Mouse (Mus musculus): Measurements from ENCODE around the gene Fkbp5.
A peak's percentile ranks its signal among the peaks of the same experiment; 100 is the strongest.

Fkbp5 gene

DNA sequence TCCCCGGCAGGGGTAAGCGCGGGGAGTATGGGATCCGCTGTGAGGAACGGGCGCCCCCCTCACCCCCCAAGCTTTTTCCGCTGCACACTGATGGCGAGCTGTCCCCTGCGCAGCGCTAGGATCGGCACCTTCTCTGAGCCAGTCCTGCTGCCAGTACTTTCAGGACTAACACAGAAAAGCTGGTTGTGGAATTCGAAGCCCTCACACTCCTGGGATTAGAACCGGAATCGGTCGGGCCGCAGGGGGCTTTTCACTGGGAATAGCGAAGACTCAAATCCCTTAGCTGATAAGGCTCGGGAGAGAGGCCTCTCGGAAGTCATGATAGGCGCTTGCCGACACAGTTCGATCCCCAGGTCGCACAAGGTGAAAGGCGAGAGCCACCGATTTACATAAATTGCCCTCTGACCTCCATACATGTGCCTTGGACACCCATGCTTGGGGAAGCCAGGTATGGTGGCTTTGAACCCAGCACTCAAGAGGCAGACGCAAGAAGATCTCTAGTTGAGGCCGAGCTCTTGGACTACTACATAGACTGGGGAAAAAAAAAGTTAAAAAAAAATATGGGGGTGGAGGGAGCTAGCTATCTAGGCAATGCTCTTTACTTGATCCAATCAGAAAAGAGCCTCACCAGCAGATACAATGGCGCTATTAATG lies 6.2 kb upstream of the Fkbp5 start:
- no peak for DNase-seq (ENCODE audit: inconsistent ontology term)

DNA sequence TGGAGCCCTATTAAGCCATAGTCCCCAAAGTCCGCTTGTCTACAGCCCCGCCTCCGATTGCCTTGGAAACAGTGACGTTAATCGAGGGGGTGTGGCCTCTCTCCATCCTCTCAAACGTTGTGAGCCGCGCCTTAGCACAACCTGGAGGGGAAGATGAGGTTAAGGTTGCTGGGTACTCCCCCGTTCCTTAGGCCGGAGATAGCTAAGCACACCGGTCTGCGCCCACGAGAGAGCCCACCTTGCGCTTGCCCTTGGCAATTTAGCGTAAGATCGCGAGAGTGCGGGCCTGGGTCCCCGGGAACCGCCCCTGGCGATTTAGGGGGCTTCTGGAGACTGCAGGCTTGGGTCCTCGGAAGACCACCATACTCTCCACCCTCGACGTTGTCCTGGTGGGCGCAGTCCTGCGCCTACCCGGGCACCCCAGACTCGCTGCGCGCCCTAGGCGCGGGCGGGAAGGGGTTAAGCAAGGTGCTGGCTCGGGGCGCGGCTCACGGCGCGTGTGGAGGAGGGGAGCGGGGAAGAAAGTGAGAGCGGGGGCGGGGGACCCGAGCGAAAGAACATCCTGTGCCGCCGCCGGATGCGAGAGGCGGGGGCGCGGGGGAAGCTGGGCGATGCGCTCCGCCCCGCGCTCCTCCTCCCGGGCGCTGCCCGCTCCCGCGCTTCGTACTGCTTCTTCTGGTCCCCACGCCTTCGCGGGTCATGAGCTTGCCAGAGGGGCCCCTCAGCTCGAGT lies 5.5 kb upstream of the Fkbp5 start:
- peak; percentile 85 for DNase-seq (ENCODE audit: inconsistent ontology term)

DNA sequence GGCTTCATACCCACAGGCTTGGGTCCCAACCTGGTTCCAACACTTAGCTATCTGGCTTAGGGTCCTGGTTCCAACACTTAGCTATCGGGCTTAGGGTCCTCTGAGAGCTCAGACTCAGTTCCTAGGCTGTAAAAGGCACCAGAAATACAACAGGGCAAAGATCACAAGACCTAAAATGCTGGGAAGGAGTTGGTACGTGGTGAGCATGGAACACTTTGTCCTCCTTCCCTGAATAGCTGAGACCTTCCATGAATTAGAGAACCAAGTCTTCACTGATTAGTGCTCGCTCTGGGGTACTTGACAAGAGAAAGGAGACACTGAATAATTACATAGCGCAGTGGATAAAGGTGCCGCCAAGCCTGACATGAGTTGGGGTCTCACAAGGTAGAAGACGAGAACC lies 4.6 kb upstream of the Fkbp5 start:
- DNase-seq (ENCODE audit: inconsistent ontology term) = no peak

DNA sequence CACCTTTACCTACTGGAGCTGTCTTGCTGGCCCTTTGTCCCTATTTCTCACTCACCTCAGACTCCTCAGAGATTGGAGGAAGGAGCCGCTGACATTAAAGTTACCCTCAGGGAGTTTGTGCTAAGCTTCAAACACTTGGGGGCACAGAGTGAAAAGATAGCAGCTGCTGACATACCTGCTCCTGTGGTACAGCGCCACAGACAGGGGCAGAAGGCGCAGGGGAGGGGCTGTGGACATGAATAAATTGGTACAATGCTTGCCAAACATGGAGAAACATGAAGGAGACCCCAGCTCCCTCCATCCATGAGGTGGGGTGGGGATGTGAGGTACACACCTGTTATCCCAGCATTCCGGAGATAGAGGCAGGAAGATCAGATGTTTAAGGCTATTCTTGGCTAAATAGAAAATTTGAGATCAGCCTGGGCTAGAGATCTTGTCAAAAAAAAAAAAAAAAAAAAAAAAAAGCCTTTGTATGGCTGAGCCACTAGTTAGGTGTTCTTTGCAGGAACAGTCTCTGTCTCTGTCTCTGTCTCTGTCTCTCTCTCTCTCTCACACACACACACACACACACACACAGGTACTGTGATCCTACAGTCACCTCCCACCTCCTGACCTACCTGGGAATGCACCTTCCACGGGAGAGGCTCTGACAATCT lies 3.9 kb upstream of the Fkbp5 start:
- DNase-seq (ENCODE audit: inconsistent ontology term) = no peak

DNA sequence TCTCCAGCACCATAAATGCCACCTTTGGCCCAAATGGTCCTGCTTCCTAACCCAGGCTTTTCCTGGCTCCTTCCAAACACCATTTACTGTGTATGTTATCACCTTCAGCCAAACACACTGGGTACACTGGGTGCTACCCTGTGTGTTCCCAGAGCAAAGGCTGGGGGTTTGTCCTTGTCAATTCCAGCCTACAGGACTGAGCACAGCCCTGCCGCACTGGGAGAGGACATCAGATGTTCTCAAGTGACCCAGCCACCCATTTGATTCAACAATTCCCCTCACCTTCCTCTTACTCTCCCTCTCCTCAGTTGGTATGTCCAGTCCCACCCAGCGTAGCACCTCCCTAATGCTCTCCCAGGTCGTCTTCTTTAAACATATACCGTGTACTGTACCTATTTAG lies 3.2 kb upstream of the Fkbp5 start:
- no peak for DNase-seq (ENCODE audit: inconsistent ontology term)

DNA sequence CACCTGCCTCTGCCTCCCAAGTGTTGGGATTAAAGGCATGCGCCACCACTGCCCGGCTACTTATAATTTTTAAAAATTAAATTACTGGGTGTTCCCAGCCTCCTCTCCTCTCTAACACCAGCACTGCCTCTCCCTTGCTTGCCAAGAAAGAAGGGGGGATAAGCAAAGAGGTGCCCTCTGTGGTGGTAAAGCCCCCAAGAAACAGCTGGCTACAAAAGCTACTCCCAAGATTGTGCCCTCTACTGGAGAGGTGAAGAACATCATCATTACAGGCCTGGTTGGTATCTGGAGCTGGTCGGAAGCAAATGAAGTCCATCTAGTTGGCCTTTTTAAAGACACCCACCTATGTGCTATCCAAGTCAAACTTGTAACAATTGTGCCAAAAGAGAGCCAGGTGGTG lies 2.5 kb upstream of the Fkbp5 start:
- DNase-seq (ENCODE audit: inconsistent ontology term) = no peak

DNA sequence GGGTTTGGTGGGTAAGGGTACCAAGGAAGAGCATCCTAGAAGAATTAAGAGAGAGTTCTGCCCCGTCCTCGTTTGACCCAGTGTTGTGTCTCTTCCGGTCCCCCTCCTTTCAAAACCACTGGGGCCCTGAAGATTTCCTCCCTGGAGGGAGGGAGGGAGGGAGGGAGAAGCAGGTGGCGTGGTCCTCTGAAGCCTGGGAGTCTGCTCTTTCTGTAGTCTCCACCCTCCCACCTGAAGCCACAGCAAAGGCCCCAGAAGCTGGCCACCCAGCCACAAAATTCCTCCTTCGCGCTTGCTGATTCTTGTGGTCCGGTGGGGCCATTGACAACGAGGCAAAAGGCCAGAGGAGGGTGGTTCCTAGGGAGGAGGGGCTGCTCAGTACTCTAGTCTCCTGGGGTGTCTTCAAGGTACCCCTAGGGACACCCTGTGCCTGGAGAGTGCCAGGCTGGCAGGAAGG lies 1.3 kb upstream of the Fkbp5 start:
- DNase-seq (ENCODE audit: inconsistent ontology term) = no peak

DNA sequence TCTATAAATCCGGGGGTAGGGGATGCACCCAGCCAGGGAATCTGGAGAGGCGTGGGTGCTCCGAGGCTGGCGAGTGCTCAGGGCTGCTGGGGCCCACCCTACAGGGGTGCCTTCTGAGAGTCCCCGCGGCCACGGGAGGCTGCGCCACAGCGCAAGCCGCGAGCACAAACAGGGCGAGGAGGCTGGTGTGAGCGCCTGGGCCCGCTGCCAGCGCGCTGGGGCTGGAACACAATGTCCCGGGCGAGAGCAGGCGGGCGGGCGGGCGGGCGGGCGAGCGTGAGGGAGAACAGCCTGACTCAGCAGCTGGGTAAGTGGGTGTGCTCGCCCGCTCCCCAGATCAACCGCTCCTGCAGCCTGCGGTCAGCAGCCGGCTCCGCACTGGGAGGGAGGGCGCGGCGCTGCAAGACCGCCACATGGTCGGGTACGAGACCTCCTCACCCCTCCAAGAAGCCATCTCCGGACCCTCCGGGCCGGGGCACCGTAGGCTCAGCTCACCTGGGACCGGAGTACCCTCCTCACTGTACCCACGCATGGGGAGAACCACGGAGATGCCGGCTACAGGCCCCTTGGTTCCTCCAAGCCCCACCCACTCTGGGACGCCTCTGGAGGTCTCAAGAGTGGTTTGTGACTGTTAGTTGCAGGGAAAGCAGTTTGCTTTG lies 758 bp upstream of the Fkbp5 start:
- peak; percentile 89 for DNase-seq (ENCODE audit: inconsistent ontology term)

DNA sequence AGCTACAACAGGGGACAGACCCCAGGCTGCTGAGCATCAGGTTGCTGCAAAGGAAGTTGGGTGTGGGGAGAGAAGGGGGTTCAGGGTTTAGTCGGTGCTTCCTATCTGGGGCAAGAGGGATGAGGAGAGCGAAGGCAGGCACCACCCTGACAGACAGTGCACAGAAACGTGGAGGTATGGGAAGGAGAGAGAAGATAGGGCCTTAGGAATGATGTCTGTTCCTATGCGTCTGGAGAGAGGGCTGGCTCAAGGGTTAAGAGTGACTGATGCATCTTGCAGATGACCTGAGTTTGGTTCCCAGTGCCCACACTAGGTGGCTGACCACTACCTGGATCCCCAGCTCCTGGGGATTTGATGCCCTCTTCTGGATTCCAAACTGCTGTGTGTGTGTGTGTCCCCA lies 446 bp downstream of the Fkbp5 start:
- DNase-seq (ENCODE audit: inconsistent ontology term) = no peak

DNA sequence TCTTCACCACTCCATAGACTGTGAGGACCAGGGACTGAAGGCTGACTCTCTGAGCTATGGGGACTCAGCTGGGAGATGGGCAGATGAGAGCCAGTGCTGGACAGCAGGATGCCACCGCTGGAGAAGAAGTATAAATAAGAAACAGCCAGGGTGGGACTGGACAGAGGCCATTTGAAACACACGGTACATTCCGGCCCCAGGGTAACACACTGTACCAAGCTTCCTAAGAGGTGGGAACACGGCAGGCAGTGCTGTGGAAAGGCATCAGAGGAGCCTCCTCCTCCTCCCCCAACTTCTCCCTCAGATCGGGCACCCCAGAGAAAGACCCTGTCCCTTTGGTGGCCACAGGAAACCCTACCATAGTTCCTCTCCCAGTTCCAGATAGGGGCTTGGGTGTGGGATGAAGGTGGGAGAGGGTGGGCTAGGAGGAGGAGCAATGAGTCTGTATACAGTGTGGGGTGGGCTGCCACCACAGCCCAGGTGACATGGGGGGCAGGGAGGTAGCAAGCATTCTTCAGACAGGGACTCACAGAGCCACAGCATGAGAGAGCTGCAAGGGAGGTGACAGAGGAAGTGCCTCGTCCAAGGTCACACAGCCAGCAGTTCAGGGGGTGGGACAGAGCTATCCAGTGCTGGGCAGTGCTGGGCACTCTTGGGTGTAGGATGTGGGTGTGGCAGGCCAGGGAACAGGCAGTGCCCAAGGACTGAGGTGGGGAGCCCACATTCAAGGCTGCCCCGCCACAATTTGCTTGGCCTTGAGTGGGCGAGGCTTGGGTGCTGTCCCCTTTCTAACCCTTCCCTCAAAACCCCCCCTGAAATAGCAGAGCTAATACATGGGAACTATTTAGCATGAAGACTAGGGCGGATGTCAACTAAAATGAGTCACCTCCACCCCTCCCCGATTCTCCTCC lies 1.6 kb downstream of the Fkbp5 start:
- DNase-seq (ENCODE audit: inconsistent ontology term) = no peak

DNA sequence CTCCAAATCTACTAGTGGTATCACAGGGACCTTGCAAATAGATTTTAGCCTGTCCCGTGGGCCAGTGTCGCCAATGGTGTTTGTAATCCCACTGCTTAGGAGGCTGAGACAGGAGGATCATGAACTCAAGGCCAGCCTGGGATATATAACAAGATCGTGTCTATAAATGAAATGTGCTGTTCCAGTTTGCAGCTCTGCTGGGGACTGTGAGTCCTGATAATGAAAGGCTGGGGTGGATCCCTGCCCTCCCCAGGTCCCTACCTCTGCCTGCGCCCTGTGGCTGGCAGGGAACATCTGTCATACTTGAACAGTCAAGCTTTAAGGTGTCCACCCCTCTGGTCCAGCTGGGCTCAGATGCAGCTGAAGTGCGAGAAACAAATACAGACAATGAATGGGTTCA lies 2.8 kb downstream of the Fkbp5 start:
- no peak for DNase-seq (ENCODE audit: inconsistent ontology term)

DNA sequence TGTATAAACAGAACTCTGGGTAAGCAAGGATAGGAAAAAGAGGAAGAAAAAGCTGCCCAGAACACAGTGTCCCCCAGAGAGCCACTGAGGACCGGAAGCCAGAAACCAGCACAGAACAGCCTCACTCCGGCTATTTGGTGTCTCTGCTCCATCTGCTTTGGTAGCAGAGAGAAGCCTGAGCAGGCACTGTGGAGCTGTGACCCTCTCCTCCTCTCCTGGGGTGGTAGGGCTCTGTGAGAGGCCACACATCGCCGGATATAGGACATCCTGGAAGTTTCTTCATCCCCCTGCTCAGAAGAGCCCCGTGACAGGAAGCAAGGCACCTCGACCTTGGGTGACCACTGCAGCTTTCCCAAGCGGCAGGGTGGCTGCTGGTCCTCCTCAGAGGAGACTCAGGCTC lies 3.5 kb downstream of the Fkbp5 start:
- no peak for DNase-seq (ENCODE audit: inconsistent ontology term)

DNA sequence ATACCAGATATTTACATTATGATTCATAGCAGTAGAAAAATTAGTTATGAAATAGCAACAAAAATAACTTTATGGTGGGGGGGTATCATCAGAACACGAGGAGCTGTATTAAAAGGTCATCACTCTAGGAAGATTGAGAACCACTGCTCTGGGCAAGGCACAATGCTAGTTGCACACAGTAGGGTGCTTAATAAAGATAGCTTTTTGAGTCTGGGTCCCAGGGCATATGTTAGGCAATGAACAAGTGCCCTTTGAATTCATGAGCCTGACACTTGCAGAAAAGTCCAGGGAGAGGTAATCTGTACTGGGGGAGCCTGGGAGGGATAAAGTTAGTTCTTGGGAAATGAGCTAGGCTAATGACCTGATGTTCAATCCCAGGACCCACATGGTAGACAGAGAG lies 4.0 kb downstream of the Fkbp5 start:
- no peak for DNase-seq (ENCODE audit: inconsistent ontology term)

DNA sequence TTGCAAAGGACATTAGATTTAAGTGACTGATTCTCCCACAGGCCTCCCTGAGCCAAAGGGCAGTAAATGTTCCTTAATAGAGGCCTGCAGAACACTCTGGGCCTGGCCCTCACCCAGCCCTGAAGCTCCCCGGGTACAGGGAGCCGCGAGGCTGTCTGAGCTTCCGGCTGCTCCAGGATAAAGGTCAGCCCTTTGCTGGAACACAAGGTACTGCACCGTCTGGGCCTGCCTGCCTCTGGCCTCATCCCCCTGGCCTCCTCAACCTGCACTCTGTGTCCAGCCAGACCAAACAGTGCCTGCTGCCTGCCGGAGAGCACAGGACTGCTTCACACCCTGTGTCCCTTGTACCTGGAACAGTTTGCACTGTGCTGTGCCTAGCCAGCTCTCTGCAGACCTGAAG lies 4.6 kb downstream of the Fkbp5 start:
- DNase-seq (ENCODE audit: inconsistent ontology term) = no peak

DNA sequence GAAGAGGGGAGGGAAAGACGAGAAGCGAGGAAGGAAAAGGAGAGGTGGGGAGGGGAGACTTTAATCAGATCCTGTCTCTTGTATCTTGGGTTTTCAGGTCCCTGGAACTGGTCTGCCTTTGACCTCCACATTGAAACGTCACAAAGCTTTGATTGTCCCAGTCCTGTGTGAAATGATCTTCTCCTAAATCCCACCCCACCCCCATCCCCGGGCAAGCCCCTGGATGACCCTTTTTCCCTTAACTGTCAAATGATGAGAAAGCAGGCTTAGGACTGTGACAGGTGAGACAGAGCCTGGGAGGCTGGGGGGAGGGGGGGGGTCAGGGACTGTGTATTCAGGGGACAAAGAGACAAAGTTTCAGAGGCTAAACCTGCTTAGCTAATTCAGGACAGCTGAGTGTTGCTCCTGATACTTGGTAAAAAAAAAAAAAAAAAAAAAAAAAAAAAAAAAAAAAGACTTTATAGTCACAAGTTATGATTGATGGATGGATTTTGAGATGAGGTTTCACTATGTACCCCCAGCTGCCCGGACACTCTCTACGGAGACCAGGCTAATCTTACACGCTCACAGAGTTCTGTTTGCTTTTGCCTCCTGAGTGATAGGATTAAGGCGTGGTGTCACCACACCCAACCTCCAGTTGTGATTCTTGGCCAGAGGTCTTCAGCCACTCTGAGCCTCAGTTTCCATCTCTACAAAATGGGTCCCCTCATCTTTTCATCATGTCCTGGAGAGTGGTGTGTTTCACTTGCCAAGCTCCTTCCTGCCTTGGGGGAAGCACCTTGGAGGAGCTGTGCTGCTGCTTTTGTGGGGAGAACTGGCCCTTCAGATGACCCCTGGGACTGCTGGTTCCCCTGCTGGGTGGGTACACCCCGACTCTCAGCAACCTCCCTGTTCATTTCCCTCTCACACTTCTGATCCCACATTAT lies 5.4 kb downstream of the Fkbp5 start:
- DNase-seq (ENCODE audit: inconsistent ontology term) = no peak

DNA sequence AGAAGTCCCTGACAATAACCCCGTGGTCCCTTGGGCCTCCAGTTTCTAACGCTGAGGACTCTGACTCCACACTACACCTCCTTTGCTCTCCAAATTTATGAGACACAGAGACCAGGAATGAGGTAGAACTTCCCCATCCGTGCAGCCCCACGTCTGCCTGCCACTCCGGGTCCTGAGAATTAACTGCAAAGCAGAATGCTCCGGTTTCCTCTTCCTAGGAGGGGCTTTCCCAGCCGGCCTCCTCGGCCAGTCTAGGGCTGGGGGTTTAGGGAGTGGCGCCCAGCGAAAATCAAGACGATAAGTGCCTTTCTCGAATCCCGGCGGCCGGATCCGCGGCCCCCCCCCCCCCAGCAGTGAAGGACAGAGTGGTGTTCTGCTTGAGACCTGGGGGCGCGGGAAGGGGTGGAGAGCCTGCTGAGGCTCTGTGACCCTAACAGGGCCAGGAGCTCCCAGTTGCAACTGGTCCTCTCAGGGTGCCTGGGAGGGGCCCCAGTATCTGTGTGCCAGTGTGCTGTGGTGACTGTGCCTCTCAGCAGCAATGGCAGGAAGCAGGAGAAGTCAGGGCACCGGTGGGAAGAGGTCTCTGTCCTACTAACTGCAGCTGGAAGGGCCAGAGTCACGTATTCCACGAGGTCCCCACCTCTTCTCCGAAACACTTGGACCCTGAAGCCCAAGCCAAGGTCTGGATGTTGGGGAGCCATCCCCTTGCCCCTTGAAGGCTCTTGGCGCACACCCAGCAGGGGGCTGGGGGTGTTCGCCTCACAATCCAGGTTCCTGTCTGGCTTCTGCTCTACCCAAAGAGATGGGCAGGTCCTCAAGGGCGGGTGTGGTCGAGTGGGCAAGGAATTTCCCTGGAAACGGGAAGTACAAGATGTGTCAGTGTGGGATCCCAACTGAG lies 6.6 kb downstream of the Fkbp5 start:
- no peak for DNase-seq (ENCODE audit: inconsistent ontology term)

DNA sequence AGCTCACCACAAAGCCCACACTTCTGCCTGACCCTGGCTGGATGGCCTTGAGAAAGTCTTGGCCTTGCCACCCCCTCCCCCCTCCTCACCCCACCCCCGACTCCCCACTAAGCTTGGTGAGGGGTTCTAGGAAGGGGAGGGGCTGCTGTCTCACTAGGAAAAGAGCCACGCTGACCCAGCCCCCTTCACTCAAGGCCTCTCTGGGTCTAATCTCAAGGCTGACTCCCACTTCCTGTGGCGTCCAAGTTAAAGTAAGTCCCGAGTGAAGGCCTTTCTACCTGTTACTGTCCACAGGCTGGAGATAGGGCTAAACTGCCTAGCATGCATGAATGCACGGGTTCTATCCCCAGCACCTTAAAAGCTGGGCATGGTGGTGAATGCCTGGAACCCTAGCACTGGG lies 9.8 kb downstream of the Fkbp5 start:
- no peak for DNase-seq (ENCODE audit: inconsistent ontology term)

DNA sequence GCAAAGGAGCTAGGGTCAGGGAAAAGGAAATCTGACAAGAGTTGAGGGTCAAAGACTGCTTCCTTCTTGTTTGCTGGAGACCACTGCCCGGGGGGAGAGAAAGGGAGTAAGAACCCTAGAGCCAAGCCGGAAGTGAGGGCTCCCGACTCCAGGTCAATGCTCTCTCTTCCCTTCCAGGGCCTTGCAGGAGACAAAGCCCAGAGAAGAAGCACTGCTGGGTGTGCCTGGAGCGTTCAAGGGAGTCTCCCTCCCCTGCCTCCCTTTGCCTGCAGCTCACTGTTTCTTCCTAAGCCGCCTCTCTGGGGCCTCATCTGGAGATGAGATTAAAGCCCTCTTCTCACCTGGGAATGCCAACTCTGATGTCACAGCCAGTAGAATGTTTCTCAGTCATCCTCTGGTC lies 10.4 kb downstream of the Fkbp5 start:
- DNase-seq (ENCODE audit: inconsistent ontology term) = no peak

DNA sequence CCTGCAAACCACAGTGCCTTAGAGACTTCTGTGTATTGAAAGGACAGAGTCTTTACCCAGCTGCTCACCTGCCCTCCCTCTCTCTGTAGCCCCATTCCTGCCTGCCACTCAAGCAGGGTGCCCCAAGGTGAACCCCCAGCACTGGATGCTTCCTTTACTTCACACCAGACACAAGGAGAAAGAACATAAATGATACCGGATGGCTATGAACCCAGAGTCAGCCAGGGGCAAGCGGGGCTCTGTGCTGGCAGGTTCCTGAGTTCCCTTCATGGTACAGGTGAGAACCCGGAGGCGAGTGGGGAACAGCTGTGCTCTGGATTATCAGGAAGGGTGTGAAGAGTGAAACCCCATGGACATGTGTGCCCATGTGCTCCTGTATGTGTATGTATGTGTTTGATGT lies 11.7 kb downstream of the Fkbp5 start:
- DNase-seq (ENCODE audit: inconsistent ontology term) = no peak

All from Muller cell, postnatal 12 days (primary cell).